Mouse (Mus musculus) embryonic fibroblast, embryonic 13.5 days (primary cell): ENCODE measurements around the gene Prox2. TPM values are rescaled to one million over a fixed set of nuclear protein-coding genes. Genes with fewer than 3 reads are reported as not detected.

Source experiments
- H3K27ac ChIP-seq: 2 replicates; pipeline ENCODE4 v1.5.1; 2012; ENCODE audit warnings: low read length, control low read depth, inconsistent platforms; ENCODE audit not compliant: insufficient read depth
- H3K4me1 ChIP-seq: 2 replicates; pipeline ENCODE4 v1.6.1; 2011; ENCODE audit warnings: low read length; ENCODE audit not compliant: control insufficient read depth, insufficient read depth
- H3K4me3 ChIP-seq: 2 replicates; pipeline ENCODE4 v1.5.1; 2011; ENCODE audit warnings: mild to moderate bottlenecking, control low read depth, low read length; ENCODE audit not compliant: insufficient read depth
- CTCF ChIP-seq: IDR thresholded peaks from 2 replicates; pipeline ENCODE4 v1.5.1; 2011; ENCODE audit warnings: mild to moderate bottlenecking, control low read depth, low read length, moderate library complexity, borderline replicate concordance; ENCODE audit not compliant: insufficient read depth
- POLR2A ChIP-seq: IDR thresholded peaks from 2 replicates; pipeline ENCODE4 v1.6.1; 2011; ENCODE audit warnings: low read depth, mild to moderate bottlenecking, control low read depth, low read length, moderate library complexity
- polyA plus RNA-seq: library from polyadenylated mRNA; stranded (reverse); fragments of >200 nt; gene quantifications from 2 replicates; pipeline ENCODE4 v1.2.4, GENCODE M21; 2011; ENCODE audit warnings: low read depth; ENCODE audit not compliant: missing spikeins, insufficient read length

Prox2 gene
- polyA plus RNA-seq, 1 experiment = 1.5 TPM

- TF ChIP-seq CTCF (no peak), POLR2A (no peak)
- Histone ChIP-seq H3K4me3 (no peak overlapping the region), H3K27ac (no peak overlapping the region), H3K4me1 (peaks cover 7% of the 10 kb centered on the region)
Measured at GRCm38 (mm10) chr12:85131361-85131760, 20.8 kb upstream of the Prox2 start.

- H3K27ac ChIP-seq = no peak overlapping the region
- H3K4me1 ChIP-seq = 0 out of 2 replicates have a peak, but pooled peaks cover 4% of the 10 kb centered on the region
- no peak for TF ChIP-seq POLR2A
- no peak for TF ChIP-seq CTCF
- H3K4me3 ChIP-seq = no peak overlapping the region
Measured at GRCm38 (mm10) chr12:85129426-85129978, 18.9 kb upstream of the Prox2 start.

GRCm38 (mm10) chr12:85126986-85127603 is 16.5 kb upstream of the Prox2 start:
- TF ChIP-seq CTCF (no peak), POLR2A (no peak)
- H3K4me1 ChIP-seq = 0 out of 2 replicates have a peak, but pooled peaks cover 4% of the 10 kb centered on the region
- peak overlapping the region; percentile 38 for H3K27ac ChIP-seq
- H3K4me3 ChIP-seq = no peak overlapping the region

GRCm38 (mm10) chr12:85124751-85125150 is 14.2 kb upstream of the Prox2 start:
- Histone ChIP-seq H3K4me3 (no peak overlapping the region), H3K4me1 (0 out of 2 replicates have a peak, but pooled peaks cover 6% of the 10 kb centered on the region), H3K27ac (no peak overlapping the region)
- TF ChIP-seq CTCF (no peak), POLR2A (no peak)

- Histone ChIP-seq H3K27ac (no peak overlapping the region), H3K4me3 (no peak overlapping the region)
- TF ChIP-seq CTCF (no peak), POLR2A (no peak)
Measured at GRCm38 (mm10) chr12:85123645-85124044, 13.1 kb upstream of the Prox2 start.

GRCm38 (mm10) chr12:85123108-85123530 is 12.6 kb upstream of the Prox2 start:
- Histone ChIP-seq H3K4me1 (0 out of 2 replicates have a peak, but pooled peaks cover 6% of the 10 kb centered on the region), H3K27ac (no peak overlapping the region), H3K4me3 (no peak overlapping the region)
- TF ChIP-seq POLR2A = no peak
- no peak for TF ChIP-seq CTCF

More at GRCm38 (mm10) chr12:85123645-85124044, 13.1 kb upstream of the Prox2 start:
- H3K4me1 ChIP-seq = 0 out of 2 replicates have a peak, but pooled peaks cover 6% of the 10 kb centered on the region

- TF ChIP-seq CTCF (no peak), POLR2A (no peak)
- H3K4me1 ChIP-seq = 0 out of 2 replicates have a peak, but pooled peaks cover 6% of the 10 kb centered on the region
- H3K27ac ChIP-seq = peak overlapping the region; percentile 46; the same call in 1 of the 2 replicates
- H3K4me3 ChIP-seq = no peak overlapping the region
Measured at GRCm38 (mm10) chr12:85121806-85122459, 11.4 kb upstream of the Prox2 start.

GRCm38 (mm10) chr12:85115678-85116077 is 5.1 kb upstream of the Prox2 start:
- H3K27ac ChIP-seq = no peak overlapping the region
- H3K4me3 ChIP-seq = no peak overlapping the region
- TF ChIP-seq POLR2A = no peak
- TF ChIP-seq CTCF = no peak

GRCm38 (mm10) chr12:85113917-85114316 is 3.4 kb upstream of the Prox2 start:
- H3K27ac ChIP-seq = no peak overlapping the region
- TF ChIP-seq CTCF (no peak), POLR2A (no peak)
- H3K4me3 ChIP-seq = no peak overlapping the region
- H3K4me1 ChIP-seq = peaks cover 11% of the 10 kb centered on the region

More at GRCm38 (mm10) chr12:85115678-85116077, 5.1 kb upstream of the Prox2 start:
- peaks cover 11% of the 10 kb centered on the region for H3K4me1 ChIP-seq

- TF ChIP-seq CTCF (no peak), POLR2A (no peak)
- no peak overlapping the region for H3K27ac ChIP-seq
- peaks cover 11% of the 10 kb centered on the region for H3K4me1 ChIP-seq
- no peak overlapping the region for H3K4me3 ChIP-seq
Measured at GRCm38 (mm10) chr12:85113337-85113736, 2.8 kb upstream of the Prox2 start.
